Comparison of ENCODE assay signal across 2 mouse cellular contexts in genomic region chrX:136615889-136616288, GRCm38 (mm10). TPM values are rescaled to one million over a fixed set of nuclear protein-coding genes. Genes with fewer than 3 reads are reported as not detected.
"Had no signal": no experiment of that assay in that cellular context is flagged by ENCODE, and none has a peak within 500 bp of the region (broad histone marks: within the 10 kb centered on the region; RNA-seq: fewer than 3 reads in every experiment).

No protein-coding gene starts in this region.

RNA-seq across cellular contexts. Expression of gene Tceal3, which starts 25.2 kb away (rescaled TPM):
- total RNA-seq: liver, adult 2 months; neutrophil, adult 5-6 weeks had no signal
- polyA plus RNA-seq: liver, adult 2 months had no signal
